Mouse (Mus musculus): ENCODE data around the gene Gm10392.

DNA sequence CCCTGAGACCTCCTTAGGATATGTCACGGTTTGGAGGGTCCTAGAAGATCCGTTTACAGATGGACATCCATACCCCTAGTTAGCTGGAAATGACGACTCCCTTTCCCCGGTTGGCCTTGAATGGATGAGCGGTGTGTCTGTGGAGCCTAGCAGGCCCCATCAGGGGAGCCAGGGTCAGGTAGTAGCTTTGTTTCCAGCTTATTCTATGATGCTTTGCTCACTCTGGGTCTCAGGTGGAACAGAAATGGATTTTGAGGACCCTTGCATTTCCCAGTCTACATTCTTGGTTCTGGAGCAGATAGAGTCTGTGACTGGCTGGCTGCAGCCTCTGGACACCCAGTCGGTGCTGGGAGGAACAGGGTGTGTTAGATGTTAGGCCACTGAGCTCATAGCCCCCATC lies 24.2 kb downstream of the Gm10392 start:
- no peak for TF ChIP-seq CTCF (IDR thresholded peaks at IDR 0.05; ENCODE audit: control insufficient read depth, insufficient read depth, insufficient replicate concordance, low read depth, low read length)
- no peak for TF ChIP-seq POLR2A (IDR thresholded peaks at IDR 0.05; ENCODE audit: control insufficient read depth, low read depth, low read length)
